Comparison of ENCODE assay signal across 8 mouse cellular contexts in the genomic region with DNA sequence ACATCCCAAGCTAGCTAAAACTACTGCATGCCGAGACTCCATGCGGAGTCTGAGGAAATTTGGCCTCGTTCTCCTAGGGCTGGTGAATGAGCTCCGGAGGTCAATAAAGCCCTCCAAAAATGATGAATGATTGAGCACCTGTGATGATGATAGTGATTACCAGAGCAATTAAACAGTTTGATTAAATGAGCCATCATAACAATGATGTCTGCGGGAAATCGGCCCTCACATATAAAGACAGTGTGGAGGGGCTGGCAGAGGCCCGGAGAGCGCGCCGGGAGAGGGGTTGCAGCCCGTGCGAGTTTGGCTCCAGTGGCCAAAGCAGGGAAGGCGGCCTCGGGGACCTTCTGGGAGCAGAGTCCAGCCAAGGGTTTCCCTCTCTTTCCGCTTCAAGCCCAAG. TPM values are rescaled to one million over a fixed set of nuclear protein-coding genes. Genes with fewer than 3 reads are reported as not detected.
DNase-seq lines count a peak whose midpoint lies in the region; ATAC-seq lines count a peak whose summit lies in the region.

No protein-coding gene starts in this region.

- H3K27me3 ChIP-seq in hindbrain, embryonic 15.5 days: no peaks in the 10 kb centered on the region

- peak overlapping the region; percentile 68 for H3K4me3 ChIP-seq in hindbrain, embryonic 15.5 days

- intact Hi-C loops in left cerebral cortex, postnatal 4 days (cut with DNase I): loop anchor here (5.0 to 10.0 kb wide), 2 partner anchors 210 to 1213 kb away; no protein-coding TSS in a partner anchor

- WGBS in hindbrain, embryonic 15.5 days: 1% methylated on average over 15 of the region's 15 CpGs

- no peak for ATAC-seq in hindbrain, embryonic 15.5 days (ENCODE audit: low FRiP score, low read depth)
- ATAC-seq in erythroid progenitor cell, adult 5-6 weeks (replicated peaks; ENCODE audit: low FRiP score, poor library complexity, severe bottlenecking): no peak

- H3K4me1 ChIP-seq in hindbrain, embryonic 15.5 days (replicated peaks): peaks cover 21% of the 10 kb centered on the region

- DNase-seq in adrenal gland, postnatal 25 days: peak; percentile 42
- no peak for DNase-seq in adrenal gland, adult 18-20 months (ENCODE audit: low spot score in 2 of 2)
- DNase-seq in embryo, embryonic 11 days: peak; percentile 73
- DNase-seq in lung, postnatal 10 days: peak; percentile 25
- no peak for DNase-seq in T-cell, adult 2 months (ENCODE audit: low spot score)
- no peak for DNase-seq in left cerebral cortex, postnatal 4 days

- no peaks in the 10 kb centered on the region for H3K9me3 ChIP-seq in hindbrain, embryonic 15.5 days

- H3K36me3 ChIP-seq in hindbrain, embryonic 15.5 days: no peaks in the 10 kb centered on the region

- peak overlapping the region; percentile 46 for H3K9ac ChIP-seq in hindbrain, embryonic 15.5 days

- H3K4me2 ChIP-seq in hindbrain, embryonic 15.5 days: peak overlapping the region; percentile 73

- peak overlapping the region; percentile 97 for H3K27ac ChIP-seq in hindbrain, embryonic 15.5 days (replicated peaks)

RNA-seq across cellular contexts. Expression of a gene that starts 2.1 kb away (rescaled TPM):
- total RNA-seq in adrenal gland, postnatal 25 days (2021): 258 and 277 TPM in 2 replicates
- total RNA-seq in adrenal gland, adult 18-20 months (2021): 100 to 1,000 TPM; 216 to 279 TPM
- 139 and 140 TPM in 2 replicates for polyA plus RNA-seq in hindbrain, embryonic 15.5 days (2015; fragmentation: Nextera tagmentation; extraction: Ambion mirVana)
- not detected in 2 replicates for total RNA-seq in erythroid progenitor cell, adult 5-6 weeks (2015; ENCODE audit: low replicate concordance)
- not detected in 2 replicates for total RNA-seq in erythroid progenitor cell, adult 5-6 weeks (2017; ENCODE audit: low replicate concordance)
- 100 to 1,000 TPM; 186 to 188 TPM for total RNA-seq in left cerebral cortex, postnatal 4 days (2021)

Comparison
In these comparisons a context has a peak if more than half of its experiments do, and no peak if none do; other contexts are left out.
1. DNase-seq: peak in adrenal gland, postnatal 25 days (single experiment), embryo, embryonic 11 days (single experiment) and lung, postnatal 10 days (single experiment); none in adrenal gland, adult 18-20 months (0 of 2), T-cell, adult 2 months (single experiment) and left cerebral cortex, postnatal 4 days (single experiment).
2. RNA of a gene that starts 2.1 kb away (total RNA-seq): 216 to 279 TPM in adrenal gland, adult 18-20 months, 258 to 277 TPM in adrenal gland, postnatal 25 days and 186 to 188 TPM in left cerebral cortex, postnatal 4 days; not detected in erythroid progenitor cell, adult 5-6 weeks; every median in the first group is over 100 times any median in the second.